Mouse (Mus musculus): ENCODE measurements around the gene Ablim1. TPM values are rescaled to one million over a fixed set of nuclear protein-coding genes. Genes with fewer than 3 reads are reported as not detected.

The Ablim1 gene
- polyA plus RNA-seq, 1 experiment from 2014 or later, result 40.5 TPM

- ATAC-seq (replicated peaks; ENCODE audit: low FRiP score, low read depth), result no peak
- DNase-seq (ENCODE audit: low spot score), result no peak
- no peak overlapping the region for H3K4me3 ChIP-seq (replicated peaks; ENCODE audit: low read depth, low read length)
These were observed 233.2 kb downstream of the Ablim1 start for GRCm38 (mm10) chr19:57081536-57081935.

GRCm38 (mm10) chr19:57079606-57079981, 235.1 kb downstream of the Ablim1 start:
- WGBS, result 81% methylated on average over 3 of the region's 3 CpGs
- Histone ChIP-seq H3K9me3 (replicated peaks; ENCODE audit: low read length) (no peaks in the 10 kb centered on the region), H3K4me1 (replicated peaks; ENCODE audit: insufficient read depth, low read length) (peaks cover 6% of the 10 kb centered on the region; the same call in 1 of the 2 replicates), H3K27ac (0 out of 2 replicates have a peak overlapping the region, but pooled peaks have one; percentile 31), H3K4me3 (replicated peaks; ENCODE audit: low read depth, low read length) (no peak overlapping the region), H3K9ac (ENCODE audit: low read depth, low read length) (no peak overlapping the region), H3K4me2 (ENCODE audit: low read length) (no peak overlapping the region), H3K27me3 (ENCODE audit: insufficient read depth, low read length) (no peaks in the 10 kb centered on the region), H3K36me3 (ENCODE audit: insufficient read depth, low read length) (0 out of 2 replicates have a peak, but pooled peaks cover 5% of the 10 kb centered on the region)
- DNase-seq (ENCODE audit: low spot score) (no peak), ATAC-seq (replicated peaks; ENCODE audit: low FRiP score, low read depth) (no peak)
- no peak for TF ChIP-seq CTCF (IDR thresholded peaks at IDR 0.05; ENCODE audit: low read depth)

More at GRCm38 (mm10) chr19:57081536-57081935, 233.2 kb downstream of the Ablim1 start:
- Histone ChIP-seq H3K36me3 (ENCODE audit: insufficient read depth, low read length) (no peaks in the 10 kb centered on the region), H3K4me1 (replicated peaks; ENCODE audit: insufficient read depth, low read length) (peaks cover 6% of the 10 kb centered on the region; the same call in 1 of the 2 replicates), H3K27ac (no peak overlapping the region), H3K4me2 (ENCODE audit: low read length) (no peak overlapping the region), H3K27me3 (ENCODE audit: insufficient read depth, low read length) (no peaks in the 10 kb centered on the region), H3K9ac (ENCODE audit: low read depth, low read length) (no peak overlapping the region), H3K9me3 (replicated peaks; ENCODE audit: low read length) (no peaks in the 10 kb centered on the region)
- WGBS, result 61% methylated on average over 4 of the region's 4 CpGs
- TF ChIP-seq CTCF (IDR thresholded peaks at IDR 0.05; ENCODE audit: low read depth), result no peak

GRCm38 (mm10) chr19:57078867-57079605, 235.7 kb downstream of the Ablim1 start:
- 56% methylated on average over 10 of the region's 10 CpGs for WGBS
- H3K27me3 ChIP-seq (ENCODE audit: insufficient read depth, low read length), result no peaks in the 10 kb centered on the region
- peak overlapping the region; percentile 57; the same call in 1 of the 2 replicates for H3K27ac ChIP-seq
- DNase-seq (ENCODE audit: low spot score) (peak; percentile 48), ATAC-seq (replicated peaks; ENCODE audit: low FRiP score, low read depth) (peak; percentile 61; the same call in 1 of the 2 replicates)
- H3K9me3 ChIP-seq (replicated peaks; ENCODE audit: low read length), result no peaks in the 10 kb centered on the region
- 0 out of 2 replicates have a peak, but pooled peaks have one; percentile 7 for TF ChIP-seq CTCF (IDR thresholded peaks at IDR 0.05; ENCODE audit: low read depth)
- 0 out of 2 replicates have a peak, but pooled peaks cover 5% of the 10 kb centered on the region for H3K36me3 ChIP-seq (ENCODE audit: insufficient read depth, low read length)
- H3K4me2 ChIP-seq (ENCODE audit: low read length), result no peak overlapping the region
- H3K4me1 ChIP-seq (replicated peaks; ENCODE audit: insufficient read depth, low read length), result peaks cover 6% of the 10 kb centered on the region; the same call in 1 of the 2 replicates
- H3K4me3 ChIP-seq (replicated peaks; ENCODE audit: low read depth, low read length), result no peak overlapping the region
- no peak overlapping the region for H3K9ac ChIP-seq (ENCODE audit: low read depth, low read length)

GRCm38 (mm10) chr19:57077826-57078699, 236.7 kb downstream of the Ablim1 start:
- H3K9me3 ChIP-seq (replicated peaks; ENCODE audit: low read length), result no peaks in the 10 kb centered on the region
- ATAC-seq (replicated peaks; ENCODE audit: low FRiP score, low read depth), result no peak
- H3K4me1 ChIP-seq (replicated peaks; ENCODE audit: insufficient read depth, low read length), result peaks cover 6% of the 10 kb centered on the region; the same call in 1 of the 2 replicates
- no peak overlapping the region for H3K4me2 ChIP-seq (ENCODE audit: low read length)
- peak overlapping the region; percentile 57; the same call in 1 of the 2 replicates for H3K27ac ChIP-seq
- WGBS, result 68% methylated on average over 13 of the region's 13 CpGs
- 0 out of 2 replicates have a peak, but pooled peaks cover 5% of the 10 kb centered on the region for H3K36me3 ChIP-seq (ENCODE audit: insufficient read depth, low read length)
- H3K27me3 ChIP-seq (ENCODE audit: insufficient read depth, low read length), result no peaks in the 10 kb centered on the region
- no peak overlapping the region for H3K4me3 ChIP-seq (replicated peaks; ENCODE audit: low read depth, low read length)
- DNase-seq (ENCODE audit: low spot score), result peak; percentile 25
- no peak for TF ChIP-seq CTCF (IDR thresholded peaks at IDR 0.05; ENCODE audit: low read depth)
- H3K9ac ChIP-seq (ENCODE audit: low read depth, low read length), result no peak overlapping the region

GRCm38 (mm10) chr19:57073450-57073849, 241.3 kb downstream of the Ablim1 start:
- Histone ChIP-seq H3K4me3 (replicated peaks; ENCODE audit: low read depth, low read length) (no peak overlapping the region), H3K9me3 (replicated peaks; ENCODE audit: low read length) (no peaks in the 10 kb centered on the region), H3K4me2 (ENCODE audit: low read length) (no peak overlapping the region), H3K27me3 (ENCODE audit: insufficient read depth, low read length) (no peaks in the 10 kb centered on the region), H3K9ac (ENCODE audit: low read depth, low read length) (no peak overlapping the region), H3K27ac (no peak overlapping the region), H3K4me1 (replicated peaks; ENCODE audit: insufficient read depth, low read length) (0 out of 2 replicates have a peak, but pooled peaks cover 6% of the 10 kb centered on the region), H3K36me3 (ENCODE audit: insufficient read depth, low read length) (0 out of 2 replicates have a peak, but pooled peaks cover 14% of the 10 kb centered on the region)
- DNase-seq (ENCODE audit: low spot score) (no peak), ATAC-seq (replicated peaks; ENCODE audit: low FRiP score, low read depth) (no peak)
- no peak for TF ChIP-seq CTCF (IDR thresholded peaks at IDR 0.05; ENCODE audit: low read depth)
- 88% methylated on average over 4 of the region's 4 CpGs for WGBS

GRCm38 (mm10) chr19:57072756-57073155, 242.0 kb downstream of the Ablim1 start:
- no peak for TF ChIP-seq CTCF (IDR thresholded peaks at IDR 0.05; ENCODE audit: low read depth)
- H3K9ac ChIP-seq (ENCODE audit: low read depth, low read length), result no peak overlapping the region
- ATAC-seq (replicated peaks; ENCODE audit: low FRiP score, low read depth) (no peak), DNase-seq (ENCODE audit: low spot score) (no peak)
- H3K27ac ChIP-seq, result no peak overlapping the region
- 0 out of 2 replicates have a peak, but pooled peaks cover under 1% of the 10 kb centered on the region for H3K4me1 ChIP-seq (replicated peaks; ENCODE audit: insufficient read depth, low read length)
- WGBS, result 66% methylated on average over 3 of the region's 3 CpGs
- H3K4me2 ChIP-seq (ENCODE audit: low read length), result no peak overlapping the region
- H3K9me3 ChIP-seq (replicated peaks; ENCODE audit: low read length), result no peaks in the 10 kb centered on the region
- no peaks in the 10 kb centered on the region for H3K27me3 ChIP-seq (ENCODE audit: insufficient read depth, low read length)
- H3K4me3 ChIP-seq (replicated peaks; ENCODE audit: low read depth, low read length), result no peak overlapping the region
- H3K36me3 ChIP-seq (ENCODE audit: insufficient read depth, low read length), result 0 out of 2 replicates have a peak, but pooled peaks cover 18% of the 10 kb centered on the region
